Mouse (Mus musculus) layer of hippocampus, postnatal 25 days (tissue): ENCODE results near the gene Serpinb9b. TPM values are rescaled to one million over a fixed set of nuclear protein-coding genes. Genes with fewer than 3 reads are reported as not detected.
"Not testable (repeated sequence)": the region's sequence is repeated elsewhere in the genome, so short reads cannot be mapped to it uniquely, and the experiment has no call there.

Source experiments
- DNase-seq, 2 experiments: peaks; one replicate each; pipeline ENCODE4 v3.0.0; 2022; ENCODE audit warnings: mixed read lengths in 2 of 2, low spot score in 1 of 2; ENCODE audit errors: extremely low spot score in 1 of 2
- total RNA-seq, 2 experiments: library from RNA; stranded (reverse); gene quantifications; 2 replicates each; pipeline ENCODE4 v1.2.3; 2021

Gene Serpinb9b
- total RNA-seq: not detected

GRCm38 (mm10) chr13:33027244-33027643, at the start of gene Serpinb9b:
TSS of gene Serpinb9b (plus strand) at chr13:33027416.
- no peak for DNase-seq

- DNase-seq: no peak
These were observed 44.6 kb upstream of the Serpinb9b start for GRCm38 (mm10) chr13:32982556-32983042.

- no peak for DNase-seq
These were observed 41.0 kb upstream of the Serpinb9b start for GRCm38 (mm10) chr13:32986256-32986655.

GRCm38 (mm10) chr13:32993152-32993893, 33.9 kb upstream of the Serpinb9b start:
- DNase-seq: no peak

GRCm38 (mm10) chr13:32993894-32994242, 33.3 kb upstream of the Serpinb9b start:
- DNase-seq: no peak

GRCm38 (mm10) chr13:32995051-32995450, 32.2 kb upstream of the Serpinb9b start:
- no peak for DNase-seq

GRCm38 (mm10) chr13:33001341-33001740, 25.9 kb upstream of the Serpinb9b start:
- no peak for DNase-seq

- DNase-seq: no peak
These were observed 24.3 kb upstream of the Serpinb9b start, which contains the start of gene Serpinb9 for GRCm38 (mm10) chr13:33002950-33003349. TSS of gene Serpinb9 (plus strand) at chr13:33003250.

- DNase-seq: peak in 1 of 2 experiments; percentile 2
These were observed 23.4 kb upstream of the Serpinb9b start for GRCm38 (mm10) chr13:33003523-33004413.

- DNase-seq: peak; percentile 62 to 68
These were observed 22.7 kb upstream of the Serpinb9b start for GRCm38 (mm10) chr13:33004414-33005105.

- DNase-seq: no peak
These were observed 21.6 kb upstream of the Serpinb9b start for GRCm38 (mm10) chr13:33005501-33006075.

- no peak for DNase-seq
These were observed 20.7 kb upstream of the Serpinb9b start for GRCm38 (mm10) chr13:33006555-33006954.

GRCm38 (mm10) chr13:33012395-33012794, 14.8 kb upstream of the Serpinb9b start:
- no peak for DNase-seq

GRCm38 (mm10) chr13:33013271-33013670, 13.9 kb upstream of the Serpinb9b start:
- no peak for DNase-seq

- DNase-seq: no peak
These were observed 4.8 kb upstream of the Serpinb9b start for GRCm38 (mm10) chr13:33022371-33022770.

GRCm38 (mm10) chr13:33026427-33027057, 674 bp upstream of the Serpinb9b start:
- no peak for DNase-seq

GRCm38 (mm10) chr13:33028146-33028545, 930 bp downstream of the Serpinb9b start:
- DNase-seq: no peak

- no peak for DNase-seq
These were observed 1.3 kb downstream of the Serpinb9b start for GRCm38 (mm10) chr13:33028550-33028949.

GRCm38 (mm10) chr13:33029478-33029877, 2.3 kb downstream of the Serpinb9b start:
- DNase-seq: not testable (repeated sequence)

GRCm38 (mm10) chr13:33030281-33030680, 3.1 kb downstream of the Serpinb9b start:
- DNase-seq: no peak
